Mouse (Mus musculus) layer of hippocampus, postnatal 10 days (tissue): ENCODE results near the gene Zyx. TPM values are rescaled to one million over a fixed set of nuclear protein-coding genes. Genes with fewer than 3 reads are reported as not detected.

Experiments used
- DNase-seq, 2 experiments: peaks; one replicate each; pipeline ENCODE4 v3.0.0; 2021; ENCODE audit warnings: low spot score in 2 of 2
- total RNA-seq, 2 experiments: library from RNA; stranded (reverse); gene quantifications; 2 replicates each; pipeline ENCODE4 v1.2.3; 2021

Zyx gene
- total RNA-seq, 2 experiments from 2014 or later: 54.0 to 56.2 TPM

GRCm38 (mm10) chr6:42395960-42396809 is 46.8 kb downstream of the Zyx start:
- peak in 1 of 2 experiments; percentile 27 for DNase-seq

DNA sequence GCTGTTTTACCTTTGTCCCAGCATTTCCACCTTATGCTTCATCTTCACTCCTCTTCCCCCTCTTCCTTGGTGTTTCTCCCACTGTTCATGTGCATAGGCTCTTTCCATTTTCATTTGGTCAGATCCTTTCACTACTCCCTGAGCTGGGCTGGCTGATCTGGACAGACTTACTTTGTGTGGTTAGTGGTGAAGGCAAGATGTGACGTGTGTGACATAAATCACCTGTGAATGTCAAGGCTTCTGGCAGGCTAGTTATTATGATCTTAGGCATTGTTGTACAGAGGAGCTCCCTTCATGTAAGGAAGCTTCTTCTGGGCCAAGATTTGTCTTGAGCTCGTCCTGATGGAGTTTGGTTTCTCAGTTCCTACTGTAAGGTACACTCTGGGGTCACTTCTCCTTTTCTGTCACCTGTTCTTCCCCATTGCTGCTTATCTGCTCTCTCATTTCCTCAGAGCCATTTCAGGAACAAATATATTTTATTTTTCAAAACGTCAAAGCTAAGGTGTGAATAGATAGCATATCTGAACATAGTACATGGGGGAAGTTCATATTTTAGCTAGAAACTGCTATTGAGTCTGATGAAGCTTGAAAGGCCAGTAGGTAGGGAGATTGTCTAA is 47.7 kb downstream of the Zyx start:
- DNase-seq: no peak

DNA sequence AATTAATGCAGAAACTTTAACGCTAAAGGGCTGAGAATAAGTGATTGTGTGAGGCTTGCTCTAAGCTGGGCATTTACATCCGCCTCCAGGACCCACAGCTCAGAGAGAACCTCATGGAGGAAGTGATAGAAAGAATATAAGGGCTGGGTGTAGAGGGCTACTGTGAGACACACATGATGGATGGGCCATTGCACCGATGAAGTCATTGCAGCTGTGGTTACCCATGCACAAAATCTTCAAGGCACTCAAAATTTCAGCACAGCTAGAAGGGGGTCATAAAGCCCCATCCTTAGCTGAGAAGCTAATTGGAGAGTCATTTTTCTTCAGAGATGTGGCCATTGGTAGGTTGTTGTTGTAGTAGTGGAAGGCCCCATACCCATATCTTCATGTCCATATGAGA is 48.9 kb downstream of the Zyx start:
- DNase-seq: no peak

- DNase-seq: no peak
Observed at GRCm38 (mm10) chr6:42398998-42399397, 49.6 kb downstream of the Zyx start.

DNA sequence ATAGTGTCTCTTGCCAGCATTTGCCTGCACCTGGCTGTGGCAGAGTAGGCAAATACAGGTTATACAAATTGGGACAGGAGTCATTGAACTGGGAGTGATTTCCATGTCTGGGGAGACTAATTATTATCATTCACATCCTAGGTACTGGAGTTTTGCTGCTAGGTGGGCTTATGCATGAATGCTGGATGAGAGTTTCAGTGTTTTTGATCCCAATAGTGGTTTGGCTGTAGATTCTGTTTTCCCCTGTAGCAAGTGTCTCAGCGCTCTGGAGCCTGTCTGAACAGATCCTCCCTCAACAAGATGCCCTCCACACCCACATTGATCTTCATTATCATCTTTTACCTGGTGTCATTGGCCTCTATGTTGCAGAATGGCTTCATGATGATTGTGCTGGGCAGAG is 50.5 kb downstream of the Zyx start, which contains the start of gene Tas2r143:
Gene Tas2r143, plus strand, starts transcription at position 301 of the 400 bp plus-strand sequence.
- DNase-seq: no peak

- no peak for DNase-seq
Observed at GRCm38 (mm10) chr6:42405134-42405533, 55.7 kb downstream of the Zyx start, which contains the start of gene Tas2r135. Gene Tas2r135 (plus strand): TSS chr6:42405434.

Other genes with a start within 250 kb of the Zyx start
- not detected for gene Tas2r139, start 208.7 kb upstream of the Zyx start, total RNA-seq
- gene Tas2r144, start 134.3 kb upstream of the Zyx start, total RNA-seq: not detected
- 1 to 10 TPM; 7.1 to 8.5 TPM for gene Gstk1, start 103.7 kb upstream of the Zyx start, total RNA-seq
- not detected for gene Tmem139, start 87.7 kb upstream of the Zyx start, total RNA-seq
- 10 to 100 TPM; 28.0 to 32.2 TPM for gene Casp2, start 84.6 kb upstream of the Zyx start, total RNA-seq
- gene Clcn1, start 62.9 kb upstream of the Zyx start, total RNA-seq: 1 to 10 TPM; 2.9 to 4.2 TPM
- 10 to 100 TPM; 75.7 to 81.3 TPM for gene Fam131b, start 25.0 kb upstream of the Zyx start, total RNA-seq
- under 1 TPM in 1 of 2 experiments, not detected in 1; 0.39 TPM for gene Epha1, start 23.6 kb downstream of the Zyx start, total RNA-seq
- gene Tas2r143, start 50.6 kb downstream of the Zyx start, total RNA-seq: under 1 TPM in 1 of 2 experiments, not detected in 1; 0.43 TPM
- gene Tas2r135, start 55.8 kb downstream of the Zyx start, total RNA-seq: under 1 TPM in 1 of 2 experiments, not detected in 1; 0.34 TPM
- not detected for gene Tas2r126, start 84.9 kb downstream of the Zyx start, total RNA-seq
- gene Olfr458, start 115.6 kb downstream of the Zyx start, total RNA-seq: not detected
- not detected for gene Olfr457, start 126.7 kb downstream of the Zyx start, total RNA-seq
- gene Olfr456, start 137.6 kb downstream of the Zyx start, total RNA-seq: not detected
- gene Olfr455, start 198.0 kb downstream of the Zyx start, total RNA-seq: not detected
- not detected for gene Tcaf3, start 248.1 kb downstream of the Zyx start, total RNA-seq